Mouse (Mus musculus): ENCODE results near the gene Fam131b. TPM values are rescaled to one million over a fixed set of nuclear protein-coding genes. Genes with fewer than 3 reads are reported as not detected.

Fam131b gene
- polyA plus RNA-seq, 1 experiment from 2014 or later, result 0.21 TPM

GRCm38 (mm10) chr6:42343361-42344120 lies 19.1 kb upstream of the Fam131b start:
- H3K36me3 ChIP-seq (ENCODE audit: control insufficient read depth, insufficient read depth), result no peaks in the 10 kb centered on the region
- no peaks in the 10 kb centered on the region for H3K27me3 ChIP-seq (ENCODE audit: control insufficient read depth, insufficient read depth, low read length)
- peak; percentile 37; the same call in 1 of the 2 replicates for ATAC-seq (replicated peaks; ENCODE audit: extremely low read depth, insufficient read depth, low FRiP score)
- WGBS, result 77% methylated on average over 9 of the region's 9 CpGs
- peaks cover 2% of the 10 kb centered on the region for H3K4me1 ChIP-seq (ENCODE audit: control insufficient read depth, insufficient read depth, low read length)
- H3K27ac ChIP-seq (ENCODE audit: low read length), result no peak overlapping the region; the same call in 1 of the 2 replicates
- H3K9ac ChIP-seq (ENCODE audit: low read length), result no peak overlapping the region
- no peaks in the 10 kb centered on the region for H3K9me3 ChIP-seq (replicated peaks; ENCODE audit: control insufficient read depth, low read length)
- H3K4me3 ChIP-seq (ENCODE audit: low read length), result no peak overlapping the region
- no peak overlapping the region for H3K4me2 ChIP-seq (ENCODE audit: low read depth, low read length)

- no peak overlapping the region for H3K27ac ChIP-seq (ENCODE audit: low read length)
- no peaks in the 10 kb centered on the region for H3K9me3 ChIP-seq (replicated peaks; ENCODE audit: control insufficient read depth, low read length)
- no peaks in the 10 kb centered on the region for H3K36me3 ChIP-seq (ENCODE audit: control insufficient read depth, insufficient read depth)
- WGBS, result 54% methylated on average over 1 of the region's 1 CpGs
- no peak for ATAC-seq (replicated peaks; ENCODE audit: extremely low read depth, insufficient read depth, low FRiP score)
- no peak overlapping the region for H3K4me2 ChIP-seq (ENCODE audit: low read depth, low read length)
- no peaks in the 10 kb centered on the region for H3K4me1 ChIP-seq (ENCODE audit: control insufficient read depth, insufficient read depth, low read length)
- H3K27me3 ChIP-seq (ENCODE audit: control insufficient read depth, insufficient read depth, low read length), result no peaks in the 10 kb centered on the region
- H3K9ac ChIP-seq (ENCODE audit: low read length), result no peak overlapping the region
- no peak overlapping the region for H3K4me3 ChIP-seq (ENCODE audit: low read length)
These were observed 17.7 kb upstream of the Fam131b start for GRCm38 (mm10) chr6:42342171-42342570.

GRCm38 (mm10) chr6:42339981-42340380 lies 15.5 kb upstream of the Fam131b start:
- Histone ChIP-seq H3K36me3 (ENCODE audit: control insufficient read depth, insufficient read depth) (no peaks in the 10 kb centered on the region), H3K9ac (ENCODE audit: low read length) (no peak overlapping the region), H3K27me3 (ENCODE audit: control insufficient read depth, insufficient read depth, low read length) (no peaks in the 10 kb centered on the region), H3K4me3 (ENCODE audit: low read length) (no peak overlapping the region), H3K27ac (ENCODE audit: low read length) (no peak overlapping the region), H3K4me1 (ENCODE audit: control insufficient read depth, insufficient read depth, low read length) (no peaks in the 10 kb centered on the region), H3K9me3 (replicated peaks; ENCODE audit: control insufficient read depth, low read length) (no peaks in the 10 kb centered on the region), H3K4me2 (ENCODE audit: low read depth, low read length) (no peak overlapping the region)
- WGBS, result 69% methylated on average over 5 of the region's 5 CpGs
- ATAC-seq (replicated peaks; ENCODE audit: extremely low read depth, insufficient read depth, low FRiP score), result no peak

- Histone ChIP-seq H3K27me3 (ENCODE audit: control insufficient read depth, insufficient read depth, low read length) (no peaks in the 10 kb centered on the region), H3K4me2 (ENCODE audit: low read depth, low read length) (no peak overlapping the region), H3K27ac (ENCODE audit: low read length) (no peak overlapping the region), H3K9ac (ENCODE audit: low read length) (no peak overlapping the region), H3K4me1 (ENCODE audit: control insufficient read depth, insufficient read depth, low read length) (no peaks in the 10 kb centered on the region), H3K4me3 (ENCODE audit: low read length) (no peak overlapping the region), H3K36me3 (ENCODE audit: control insufficient read depth, insufficient read depth) (no peaks in the 10 kb centered on the region), H3K9me3 (replicated peaks; ENCODE audit: control insufficient read depth, low read length) (no peaks in the 10 kb centered on the region)
- ATAC-seq (replicated peaks; ENCODE audit: extremely low read depth, insufficient read depth, low FRiP score), result no peak
- 73% methylated on average over 2 of the region's 2 CpGs for whole genome bisulfite sequencing
These were observed 14.7 kb upstream of the Fam131b start for GRCm38 (mm10) chr6:42339189-42339588.

GRCm38 (mm10) chr6:42330946-42331345 lies 6.5 kb upstream of the Fam131b start:
- 83% methylated on average over 3 of the region's 3 CpGs for WGBS
- no peaks in the 10 kb centered on the region; the same call in 1 of the 2 replicates for H3K27me3 ChIP-seq (ENCODE audit: control insufficient read depth, insufficient read depth, low read length)
- H3K9ac ChIP-seq (ENCODE audit: low read length), result no peak overlapping the region
- H3K4me1 ChIP-seq (ENCODE audit: control insufficient read depth, insufficient read depth, low read length), result no peaks in the 10 kb centered on the region
- H3K9me3 ChIP-seq (replicated peaks; ENCODE audit: control insufficient read depth, low read length), result no peaks in the 10 kb centered on the region
- no peak for ATAC-seq (replicated peaks; ENCODE audit: extremely low read depth, insufficient read depth, low FRiP score)
- no peaks in the 10 kb centered on the region for H3K36me3 ChIP-seq (ENCODE audit: control insufficient read depth, insufficient read depth)
- H3K27ac ChIP-seq (ENCODE audit: low read length), result no peak overlapping the region
- no peak overlapping the region for H3K4me2 ChIP-seq (ENCODE audit: low read depth, low read length)
- H3K4me3 ChIP-seq (ENCODE audit: low read length), result no peak overlapping the region

- no peak overlapping the region for H3K4me2 ChIP-seq (ENCODE audit: low read depth, low read length)
- H3K27me3 ChIP-seq (ENCODE audit: control insufficient read depth, insufficient read depth, low read length), result peaks cover 2% of the 10 kb centered on the region; the same call in 1 of the 2 replicates
- H3K9ac ChIP-seq (ENCODE audit: low read length), result no peak overlapping the region
- no peaks in the 10 kb centered on the region for H3K36me3 ChIP-seq (ENCODE audit: control insufficient read depth, insufficient read depth)
- no peaks in the 10 kb centered on the region for H3K9me3 ChIP-seq (replicated peaks; ENCODE audit: control insufficient read depth, low read length)
- no peak for ATAC-seq (replicated peaks; ENCODE audit: extremely low read depth, insufficient read depth, low FRiP score)
- H3K4me3 ChIP-seq (ENCODE audit: low read length), result no peak overlapping the region
- 70% methylated on average over 3 of the region's 3 CpGs for WGBS
- H3K4me1 ChIP-seq (ENCODE audit: control insufficient read depth, insufficient read depth, low read length), result no peaks in the 10 kb centered on the region
- no peak overlapping the region for H3K27ac ChIP-seq (ENCODE audit: low read length)
These were observed 5.8 kb upstream of the Fam131b start for GRCm38 (mm10) chr6:42330216-42330615.

- 63% methylated on average over 3 of the region's 3 CpGs for WGBS
- Histone ChIP-seq H3K9ac (ENCODE audit: low read length) (no peak overlapping the region), H3K4me3 (ENCODE audit: low read length) (no peak overlapping the region), H3K4me2 (ENCODE audit: low read depth, low read length) (no peak overlapping the region), H3K27ac (ENCODE audit: low read length) (no peak overlapping the region), H3K9me3 (replicated peaks; ENCODE audit: control insufficient read depth, low read length) (no peaks in the 10 kb centered on the region), H3K27me3 (ENCODE audit: control insufficient read depth, insufficient read depth, low read length) (peaks cover 15% of the 10 kb centered on the region), H3K4me1 (ENCODE audit: control insufficient read depth, insufficient read depth, low read length) (peaks cover 6% of the 10 kb centered on the region; the same call in 1 of the 2 replicates), H3K36me3 (ENCODE audit: control insufficient read depth, insufficient read depth) (no peaks in the 10 kb centered on the region)
- ATAC-seq (replicated peaks; ENCODE audit: extremely low read depth, insufficient read depth, low FRiP score), result no peak
These were observed 4.3 kb upstream of the Fam131b start for GRCm38 (mm10) chr6:42328757-42329156.

- H3K27me3 ChIP-seq (ENCODE audit: control insufficient read depth, insufficient read depth, low read length), result peaks cover 35% of the 10 kb centered on the region
- ATAC-seq (replicated peaks; ENCODE audit: extremely low read depth, insufficient read depth, low FRiP score), result no peak
- no peaks in the 10 kb centered on the region for H3K36me3 ChIP-seq (ENCODE audit: control insufficient read depth, insufficient read depth)
- H3K4me3 ChIP-seq (ENCODE audit: low read length), result no peak overlapping the region
- H3K4me1 ChIP-seq (ENCODE audit: control insufficient read depth, insufficient read depth, low read length), result peaks cover 8% of the 10 kb centered on the region; the same call in 1 of the 2 replicates
- H3K4me2 ChIP-seq (ENCODE audit: low read depth, low read length), result no peak overlapping the region
- no peak overlapping the region for H3K9ac ChIP-seq (ENCODE audit: low read length)
- WGBS, result 68% methylated on average over 3 of the region's 3 CpGs
- H3K27ac ChIP-seq (ENCODE audit: low read length), result no peak overlapping the region
- no peaks in the 10 kb centered on the region for H3K9me3 ChIP-seq (replicated peaks; ENCODE audit: control insufficient read depth, low read length)
These were observed 2.1 kb upstream of the Fam131b start for GRCm38 (mm10) chr6:42326509-42326908.

- Histone ChIP-seq H3K27ac (ENCODE audit: low read length) (no peak overlapping the region), H3K36me3 (ENCODE audit: control insufficient read depth, insufficient read depth) (no peaks in the 10 kb centered on the region), H3K27me3 (ENCODE audit: control insufficient read depth, insufficient read depth, low read length) (peaks cover 44% of the 10 kb centered on the region), H3K9me3 (replicated peaks; ENCODE audit: control insufficient read depth, low read length) (no peaks in the 10 kb centered on the region), H3K9ac (ENCODE audit: low read length) (no peak overlapping the region), H3K4me3 (ENCODE audit: low read length) (peak overlapping the region; percentile 69), H3K4me1 (ENCODE audit: control insufficient read depth, insufficient read depth, low read length) (peaks cover 8% of the 10 kb centered on the region; the same call in 1 of the 2 replicates), H3K4me2 (ENCODE audit: low read depth, low read length) (peak overlapping the region; percentile 99)
- 9% methylated on average over 7 of the region's 7 CpGs for WGBS
- no peak for ATAC-seq (replicated peaks; ENCODE audit: extremely low read depth, insufficient read depth, low FRiP score)
These were observed 796 bp upstream of the Fam131b start for GRCm38 (mm10) chr6:42325268-42325609.

Measured in heart, embryonic 16.5 days (tissue).